Mouse (Mus musculus): ENCODE results near the gene H2afy2.

- TF ChIP-seq CTCF (IDR thresholded peaks at IDR 0.05; ENCODE audit: borderline replicate concordance, insufficient read depth, low read length): no peak
- no peak for TF ChIP-seq POLR2A (IDR thresholded peaks at IDR 0.05; ENCODE audit: low read depth, low read length)
These were observed 63.6 kb downstream of the H2afy2 start for GRCm38 (mm10) chr10:61720331-61720730.

Data from embryonic fibroblast, embryonic 13.5 days (primary cell).